Mouse (Mus musculus): ENCODE data around the gene Olfr270.

Gene Olfr270

GRCm38 (mm10) chr4:52964247-52964646 is at the start of gene Olfr270:
Gene Olfr270 (plus strand): TSS chr4:52964547.
- DNase-seq = no peak

GRCm38 (mm10) chr4:52916659-52917310 is 47.6 kb upstream of the Olfr270 start:
- no peak for DNase-seq

GRCm38 (mm10) chr4:52917311-52917688 is 47.0 kb upstream of the Olfr270 start:
- DNase-seq = no peak

DNA sequence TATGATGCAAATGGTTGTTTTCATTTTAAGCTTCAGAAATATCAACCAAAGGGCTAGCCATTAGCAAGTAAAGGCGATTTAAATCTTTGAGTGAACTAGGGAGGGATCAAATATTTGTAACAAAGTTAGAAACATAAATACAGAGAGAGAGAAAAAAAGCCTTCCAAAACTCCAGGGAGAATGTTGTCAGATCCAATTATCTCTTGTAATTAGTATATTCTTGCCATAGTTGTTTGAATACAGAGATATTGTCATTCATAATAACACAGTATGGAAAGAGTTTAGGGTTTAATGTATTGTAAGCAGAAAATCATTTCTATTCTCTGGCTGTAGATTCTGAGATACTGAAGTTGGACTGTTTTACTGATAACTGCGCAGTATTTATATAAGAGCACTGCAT is 45.3 kb upstream of the Olfr270 start, which contains the start of gene Olfr272:
TSS of gene Olfr272 (minus strand) at position 101 of the 400 bp plus-strand sequence.
- no peak for DNase-seq

DNA sequence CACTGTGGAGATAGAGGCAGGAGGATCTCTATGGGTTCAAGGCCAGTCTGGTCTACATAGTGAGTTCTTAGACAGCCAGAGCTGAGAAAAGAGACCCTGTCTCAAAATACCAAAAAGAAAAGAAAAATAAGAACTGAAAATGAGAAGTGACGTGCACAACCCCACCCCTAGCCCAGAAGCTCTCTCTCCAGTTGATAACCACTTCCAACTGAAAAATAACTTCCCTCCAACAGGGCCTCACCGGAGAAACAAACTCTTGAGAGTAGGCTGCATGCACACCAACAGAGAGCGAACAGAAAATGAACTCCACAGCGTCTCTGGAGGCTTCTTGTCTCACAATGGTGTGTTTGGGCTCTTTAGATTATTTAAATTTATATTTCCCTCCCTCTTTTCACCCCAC is 33.9 kb upstream of the Olfr270 start:
- DNase-seq = no peak

DNA sequence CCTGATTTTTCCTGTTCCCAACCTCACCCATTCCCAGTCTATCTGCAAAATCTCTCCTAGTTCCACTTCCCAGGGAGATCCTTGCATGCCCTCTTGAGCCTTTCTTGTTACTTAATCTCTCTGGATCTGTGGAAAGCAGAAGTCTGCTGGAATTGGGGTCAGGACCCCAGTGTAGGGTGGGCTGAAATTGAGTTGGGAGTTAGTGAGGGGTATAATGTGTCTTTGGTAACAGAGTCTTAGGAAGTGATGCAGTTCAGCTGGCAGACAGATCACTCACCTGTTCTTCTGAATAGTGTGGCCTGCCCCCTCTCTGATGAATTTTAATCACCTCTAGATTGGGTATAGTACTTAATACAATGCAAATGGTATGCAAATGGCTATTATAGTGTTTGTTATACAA is 17.7 kb upstream of the Olfr270 start:
- DNase-seq = no peak

GRCm38 (mm10) chr4:52949005-52949404 is 15.3 kb upstream of the Olfr270 start:
- no peak for DNase-seq

GRCm38 (mm10) chr4:52958693-52959092 is 5.7 kb upstream of the Olfr270 start:
- peak; percentile 49 to 63 for DNase-seq

- DNase-seq = peak in 1 of 2 experiments; percentile 8
Observed at GRCm38 (mm10) chr4:52985216-52985615, 20.9 kb downstream of the Olfr270 start.

GRCm38 (mm10) chr4:52986266-52986665 is 21.9 kb downstream of the Olfr270 start:
- DNase-seq = no peak

DNA sequence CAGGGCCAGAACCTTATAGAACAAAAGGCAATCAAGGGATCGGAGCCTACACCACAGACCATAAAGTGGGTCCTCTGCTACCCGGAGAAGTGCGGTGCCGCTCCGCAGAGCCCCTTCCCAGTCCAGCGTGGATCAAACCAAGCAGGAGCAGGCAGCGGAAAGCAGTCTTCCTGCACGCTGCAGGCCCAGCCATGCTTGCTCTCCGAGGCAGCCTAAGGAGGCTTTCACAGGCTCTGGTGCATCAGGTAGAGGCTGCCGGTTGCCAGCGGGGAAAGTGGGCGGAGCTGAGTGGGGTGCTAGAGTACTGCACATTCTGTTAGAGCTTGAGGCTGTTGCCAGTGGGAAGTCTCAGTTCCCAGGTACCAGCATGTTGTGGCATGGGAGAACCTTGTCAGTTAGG is 24.9 kb downstream of the Olfr270 start, which contains the start of gene Nipsnap3a:
TSS of gene Nipsnap3a (plus strand) at position 25 of the 400 bp plus-strand sequence.
- DNase-seq = no peak

GRCm38 (mm10) chr4:52999449-52999848 is 35.1 kb downstream of the Olfr270 start:
- peak in 1 of 2 experiments; percentile 21 for DNase-seq

DNA sequence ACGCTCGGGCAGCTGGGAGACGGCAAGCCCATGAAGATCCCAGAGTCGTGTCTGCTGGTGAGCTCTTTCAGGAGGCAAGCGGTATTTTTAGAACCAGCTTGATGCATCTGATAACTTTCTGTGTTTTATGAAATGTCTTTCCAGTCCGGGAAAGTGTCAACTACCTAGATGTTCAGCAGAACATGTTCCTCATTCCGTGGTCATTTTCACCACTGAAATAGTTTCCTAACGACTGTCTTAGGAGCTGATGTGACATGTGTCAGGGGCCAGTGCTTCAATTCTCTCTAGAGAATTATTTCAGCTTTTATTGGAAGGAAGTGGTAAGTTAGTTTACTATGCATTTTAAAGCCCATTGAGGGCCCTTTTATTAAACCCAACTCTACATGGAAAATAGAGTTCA is 35.8 kb downstream of the Olfr270 start:
- DNase-seq = no peak

DNA sequence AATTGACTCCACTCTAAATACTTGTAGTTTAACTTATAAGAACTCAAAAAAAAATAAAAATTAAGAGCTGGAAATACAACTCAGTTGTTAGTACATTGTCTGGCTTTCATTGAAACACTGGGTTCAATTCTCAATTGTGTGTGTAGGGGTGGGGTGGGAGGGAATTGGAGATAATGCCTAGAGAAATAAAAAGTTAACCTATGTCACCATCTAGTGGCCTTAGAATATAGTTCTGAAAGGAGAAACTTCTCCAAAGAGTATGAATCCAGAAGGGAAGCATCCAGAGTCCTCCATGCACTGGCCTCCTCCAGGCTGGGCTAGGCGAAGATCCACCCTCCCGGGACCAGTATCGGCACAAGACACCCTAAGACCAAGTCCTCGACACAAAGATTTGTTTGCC is 44.8 kb downstream of the Olfr270 start:
- DNase-seq = no peak

DNA sequence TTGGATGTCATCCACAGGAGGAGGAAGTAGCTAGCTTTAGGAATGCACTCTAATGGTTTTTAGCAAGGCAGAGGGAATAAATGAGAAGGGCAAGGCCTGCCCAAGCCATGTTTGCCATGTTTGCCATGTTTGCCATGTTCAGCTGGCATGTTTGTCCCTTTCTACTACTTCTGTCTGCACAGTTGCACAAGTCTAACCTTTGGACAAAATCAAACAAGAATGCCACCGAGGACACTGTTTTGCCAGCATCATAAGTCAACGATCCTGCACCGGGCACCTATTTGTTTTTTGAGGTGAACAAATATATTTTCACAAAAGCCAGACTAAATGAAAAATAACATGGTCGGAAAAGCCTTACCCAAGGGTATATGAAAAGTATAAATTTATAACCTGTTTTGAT is 45.5 kb downstream of the Olfr270 start:
- no peak for DNase-seq

GRCm38 (mm10) chr4:53011732-53012361 is 47.5 kb downstream of the Olfr270 start, which contains the start of gene Nipsnap3b:
Gene Nipsnap3b (plus strand): TSS chr4:53011880.
- DNase-seq = peak; percentile 94 to 98

DNA sequence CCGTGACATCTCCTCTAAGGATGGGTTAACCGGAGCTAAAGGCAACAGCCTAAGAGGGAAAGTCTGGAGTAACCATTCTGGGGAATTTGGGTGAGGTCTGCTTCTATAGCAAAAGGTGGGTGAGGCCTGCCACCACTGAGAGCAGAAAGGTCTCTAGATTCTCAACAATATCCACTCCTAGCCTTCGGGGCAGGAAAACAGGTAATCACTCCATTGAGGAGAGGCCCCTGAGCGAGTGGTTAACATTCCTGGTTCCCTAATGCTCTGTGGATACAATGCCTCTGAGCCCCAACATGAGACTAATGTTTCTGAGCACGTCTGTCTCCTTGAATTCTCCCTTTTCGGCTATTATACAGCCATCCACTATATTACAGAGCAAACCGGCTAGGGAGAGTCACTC is 50.1 kb downstream of the Olfr270 start:
- DNase-seq = no peak

DNA sequence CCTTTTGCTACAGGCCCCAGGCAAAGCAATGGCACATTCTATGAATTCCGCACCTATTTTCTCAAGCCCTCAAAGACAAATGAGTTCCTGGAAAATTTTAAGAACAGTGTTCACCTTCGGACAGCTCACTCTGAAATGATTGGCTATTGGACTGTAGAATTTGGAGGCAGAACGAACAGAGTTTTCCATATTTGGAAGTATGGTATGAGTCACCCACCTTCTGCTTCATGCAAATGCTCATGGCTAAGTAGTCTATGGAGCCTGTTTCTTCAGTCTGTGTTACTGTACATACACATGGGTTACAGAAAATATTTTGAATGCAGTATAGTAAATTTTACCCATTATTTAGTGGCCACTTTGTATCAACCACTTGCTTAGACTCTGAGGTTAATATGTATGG is 50.7 kb downstream of the Olfr270 start:
- no peak for DNase-seq

DNA sequence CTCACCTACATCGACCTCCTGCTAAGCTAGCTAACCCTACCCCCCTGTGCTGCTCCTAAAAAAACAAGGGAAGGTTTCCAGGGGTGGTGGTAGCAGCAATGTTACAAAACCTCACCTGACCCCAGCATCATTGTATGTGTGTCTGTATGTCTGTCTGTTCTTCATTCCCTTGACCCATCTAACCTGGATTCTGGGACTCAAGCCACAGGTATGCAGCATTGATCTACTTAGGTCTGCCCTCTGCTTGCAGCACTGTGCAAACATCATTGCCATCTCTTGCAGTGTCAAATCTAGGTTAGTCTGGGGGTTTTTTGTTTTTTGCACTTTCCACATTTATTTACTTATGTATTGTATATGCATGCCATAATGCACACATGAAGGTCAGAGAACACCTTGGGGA is 54.0 kb downstream of the Olfr270 start:
- no peak for DNase-seq

Measured in cerebellum, postnatal 25 days (tissue).